Mouse (Mus musculus) cortical plate, adult 2 months (tissue): ENCODE measurements around the gene Rnf187.

Experiments used
- CTCF ChIP-seq: fragments of 200-500 bp; IDR thresholded peaks from 2 replicates; pipeline ENCODE4 v1.5.1; 2011; ENCODE audit warnings: mild to moderate bottlenecking, control low read depth, low read length; ENCODE audit not compliant: insufficient read depth; ENCODE audit errors: extremely low read depth
- POLR2A ChIP-seq: fragments of 200-500 bp; IDR thresholded peaks from 2 replicates; pipeline ENCODE4 v1.6.1; 2011; ENCODE audit warnings: mild to moderate bottlenecking, low read length, control low read depth; ENCODE audit not compliant: insufficient read depth; ENCODE audit errors: extremely low read depth

GRCm38 (mm10) chr11:58903511-58904409 lies 35.0 kb downstream of the Rnf187 start, which contains the start of gene Zfp39:
- TF ChIP-seq CTCF: no peak
- TF ChIP-seq POLR2A: peak; percentile 57; the same call in 1 of the 2 replicates
